Mouse (Mus musculus) midbrain, postnatal 0 days (tissue): Measurements from ENCODE around the gene Magi2. TPM values are rescaled to one million over a fixed set of nuclear protein-coding genes. Genes with fewer than 3 reads are reported as not detected.
A peak's percentile ranks its signal among the peaks of the same experiment; 100 is the strongest.

Experiments
- ATAC-seq: fragments of 200-750 bp; cut with Nextera tagmentation; 2 replicates; pipeline ENCODE4 v1.8.0; 2017; ENCODE audit warnings: moderate number of reproducible peaks, mild to moderate bottlenecking, moderate TSS enrichment, moderate library complexity; ENCODE audit not compliant: low FRiP score
- DNase-seq: peaks from one replicate; pipeline ENCODE4 v3.0.0-alpha.2; 2015; ENCODE audit warnings: low spot score
- H3K27ac ChIP-seq: fragments of 300-500 bp; sonication (generic); 2 replicates; pipeline ENCODE4 v1.5.1; 2014; ENCODE audit warnings: low read depth, mild to moderate bottlenecking, low read length, mixed read lengths
- H3K27me3 ChIP-seq: fragments of 300-500 bp; sonication (generic); 2 replicates; pipeline ENCODE4 v1.6.1; 2014; ENCODE audit warnings: low read length, control low read depth, mixed read lengths; ENCODE audit not compliant: insufficient read depth
- H3K36me3 ChIP-seq: fragments of 300-500 bp; sonication (generic); 2 replicates; pipeline ENCODE4 v1.6.1; 2014; ENCODE audit warnings: low read length, control low read depth, mixed read lengths; ENCODE audit not compliant: insufficient read depth
- H3K4me1 ChIP-seq: fragments of 300-500 bp; sonication (generic); 2 replicates; pipeline ENCODE4 v1.6.1; 2014; ENCODE audit warnings: mild to moderate bottlenecking, control low read depth, antibody characterized with exemption, low read length, mixed read lengths; ENCODE audit not compliant: insufficient read depth
- H3K4me2 ChIP-seq: fragments of 300-500 bp; sonication (generic); 2 replicates; pipeline ENCODE4 v1.6.1; 2014; ENCODE audit warnings: low read depth, mild to moderate bottlenecking, low read length, mixed read lengths; ENCODE audit not compliant: poor library complexity, severe bottlenecking
- H3K4me3 ChIP-seq: fragments of 300-500 bp; sonication (generic); 2 replicates; pipeline ENCODE4 v1.5.1; 2014; ENCODE audit warnings: low read depth, mild to moderate bottlenecking, low read length, moderate library complexity
- H3K9ac ChIP-seq: fragments of 300-500 bp; sonication (generic); replicated peaks from 2 replicates; pipeline ENCODE4 v1.6.1; 2014; ENCODE audit warnings: mild to moderate bottlenecking, low read length, moderate library complexity, mixed read lengths; ENCODE audit not compliant: poor library complexity, severe bottlenecking
- H3K9me3 ChIP-seq: fragments of 300-500 bp; sonication (generic); 2 replicates; pipeline ENCODE4 v1.6.1; 2016; ENCODE audit warnings: low read length, control low read depth
- CTCF ChIP-seq: IDR thresholded peaks from 2 replicates; pipeline ENCODE4 v1.5.1; 2016; ENCODE audit warnings: antibody characterized with exemption, mild to moderate bottlenecking
- WGBS: fragments of 180-500 bp; shearing (Covaris S2); extraction: QIAGEN DNeasy Blood & Tissue Kit; methylation state at CpG from one replicate; pipeline ENCODE4 v1.1.7; 2014; 5-methylcytosine and 5-hydroxymethylcytosine counted together
- polyA plus RNA-seq: library from polyadenylated mRNA; unstranded; fragments of >200 nt; fragmentation: Nextera tagmentation; extraction: Ambion mirVana; gene quantifications from 2 replicates; pipeline ENCODE4 v1.2.1, GENCODE M21; 2015
- total RNA-seq: library from RNA; depleted of rRNA; stranded (reverse); fragments of >200 nt; gene quantifications from 2 replicates; pipeline ENCODE4 v1.2.3, GENCODE M21; 2014

Magi2 gene
- total and polyA plus RNA-seq, 2 experiments from 2014 or later: 20.0 to 59.3 TPM

DNA sequence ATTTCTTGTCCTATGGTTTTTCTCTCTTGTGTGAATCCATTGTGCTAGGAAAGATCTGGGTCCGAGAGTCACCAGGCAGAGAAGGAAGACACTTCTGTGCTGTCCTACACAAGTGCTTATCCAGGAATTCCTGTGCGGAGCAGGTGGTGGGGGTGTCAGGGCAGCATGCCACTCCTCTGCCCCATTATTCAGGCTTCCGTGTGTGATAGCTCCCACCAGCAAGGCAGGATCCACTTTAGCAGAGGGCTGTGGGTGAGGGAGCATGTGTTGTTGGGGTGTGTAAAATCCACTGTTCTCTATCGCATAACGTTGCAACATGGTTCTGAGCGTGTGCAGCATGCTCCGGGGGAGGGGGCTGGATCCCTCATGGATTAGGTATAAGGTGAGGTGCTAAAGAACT, 682.8 kb downstream of the Magi2 start:
- H3K27ac ChIP-seq: peak overlapping the region; percentile 75
- WGBS: 30% methylated on average over 7 of the region's 7 CpGs
- H3K4me2 ChIP-seq: peak overlapping the region; percentile 63
- peak overlapping the region; percentile 58 for H3K9ac ChIP-seq
- H3K4me3 ChIP-seq: peak overlapping the region; percentile 51
- H3K4me1 ChIP-seq: 0 out of 2 replicates have a peak, but pooled peaks cover 5% of the 10 kb centered on the region
- no peak for TF ChIP-seq CTCF
- no peaks in the 10 kb centered on the region for H3K27me3 ChIP-seq
- peak; percentile 14 for DNase-seq
- peak; percentile 45; the same call in 1 of the 2 replicates for ATAC-seq
- no peaks in the 10 kb centered on the region for H3K36me3 ChIP-seq
- no peaks in the 10 kb centered on the region for H3K9me3 ChIP-seq

DNA sequence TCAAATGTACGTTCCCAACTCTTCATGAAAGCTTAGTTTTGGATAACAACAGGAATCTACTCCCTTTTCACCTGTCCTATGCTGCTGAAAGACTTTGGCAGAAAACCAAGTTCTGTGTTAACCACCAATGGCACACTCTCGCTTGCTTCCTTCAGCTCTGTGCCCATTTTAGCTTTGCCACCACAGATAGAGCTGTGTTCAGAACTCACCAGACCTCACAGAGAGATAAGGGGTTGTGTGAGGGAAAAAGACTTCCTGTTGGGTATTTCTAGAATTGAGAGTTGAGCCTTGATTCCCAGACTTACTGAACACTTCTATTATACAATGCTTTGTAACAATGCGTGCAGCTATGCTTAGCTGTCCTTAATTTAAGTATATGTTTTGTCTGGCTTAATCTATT, 705.3 kb downstream of the Magi2 start:
- Histone ChIP-seq H3K4me2 (no peak overlapping the region), H3K36me3 (no peaks in the 10 kb centered on the region), H3K9me3 (no peaks in the 10 kb centered on the region), H3K27me3 (no peaks in the 10 kb centered on the region), H3K4me1 (no peaks in the 10 kb centered on the region), H3K27ac (no peak overlapping the region), H3K4me3 (no peak overlapping the region), H3K9ac (no peak overlapping the region)
- no peak for DNase-seq
- WGBS: 85% methylated on average over 3 of the region's 3 CpGs
- TF ChIP-seq CTCF: no peak
- ATAC-seq: no peak

DNA sequence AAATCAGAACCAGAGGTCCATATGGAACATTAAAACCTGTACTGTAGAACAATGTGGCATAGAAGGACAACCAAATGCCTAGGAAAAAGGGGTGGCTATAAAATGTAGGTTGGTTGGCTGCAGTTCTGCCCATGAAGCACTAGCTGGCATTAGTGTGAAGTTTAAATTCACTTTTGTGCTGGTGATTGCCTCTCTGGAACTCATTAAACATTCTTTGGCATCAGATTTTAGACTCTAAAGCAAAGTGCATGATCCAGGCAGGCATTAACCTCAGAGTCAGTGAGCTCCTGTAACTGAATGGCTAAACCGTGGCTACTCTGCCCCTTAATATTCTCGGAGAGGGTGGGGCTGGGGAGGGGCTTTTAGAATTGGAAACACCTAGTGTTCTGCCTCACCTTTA, 706.4 kb downstream of the Magi2 start:
- TF ChIP-seq CTCF: peak; percentile 55
- ATAC-seq (no peak), DNase-seq (peak; percentile 40)
- Histone ChIP-seq H3K36me3 (no peaks in the 10 kb centered on the region), H3K9me3 (no peaks in the 10 kb centered on the region), H3K4me1 (no peaks in the 10 kb centered on the region), H3K4me2 (no peak overlapping the region), H3K4me3 (no peak overlapping the region), H3K27ac (no peak overlapping the region), H3K9ac (no peak overlapping the region), H3K27me3 (no peaks in the 10 kb centered on the region)
- WGBS: 65% methylated on average over 2 of the region's 2 CpGs

DNA sequence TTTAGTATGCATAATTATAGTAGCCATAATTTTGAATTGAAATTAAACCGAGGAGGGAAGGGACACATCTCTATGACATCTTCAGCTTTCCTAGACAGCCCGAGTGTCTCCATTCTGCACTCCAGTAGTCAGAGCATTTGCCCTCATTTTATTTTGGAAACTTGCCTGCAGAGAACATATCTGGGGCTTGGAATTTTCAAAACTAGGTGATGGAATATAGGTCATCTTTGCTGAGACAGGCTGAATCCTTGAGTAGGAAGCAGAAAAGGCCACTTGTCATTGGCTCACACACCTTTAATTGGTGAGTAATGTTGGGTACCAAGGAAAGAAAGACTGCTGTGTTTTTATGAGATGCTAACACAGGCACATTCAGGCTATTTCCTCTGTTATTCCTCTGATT, 724.3 kb downstream of the Magi2 start:
- H3K4me1 ChIP-seq: no peaks in the 10 kb centered on the region
- WGBS: 78% methylated on average over 2 of the region's 2 CpGs
- no peaks in the 10 kb centered on the region for H3K27me3 ChIP-seq
- no peak overlapping the region for H3K27ac ChIP-seq
- TF ChIP-seq CTCF: no peak
- no peaks in the 10 kb centered on the region for H3K36me3 ChIP-seq
- no peaks in the 10 kb centered on the region for H3K9me3 ChIP-seq
- DNase-seq (no peak), ATAC-seq (no peak)
- no peak overlapping the region for H3K4me3 ChIP-seq
- no peak overlapping the region for H3K9ac ChIP-seq
- no peak overlapping the region for H3K4me2 ChIP-seq

DNA sequence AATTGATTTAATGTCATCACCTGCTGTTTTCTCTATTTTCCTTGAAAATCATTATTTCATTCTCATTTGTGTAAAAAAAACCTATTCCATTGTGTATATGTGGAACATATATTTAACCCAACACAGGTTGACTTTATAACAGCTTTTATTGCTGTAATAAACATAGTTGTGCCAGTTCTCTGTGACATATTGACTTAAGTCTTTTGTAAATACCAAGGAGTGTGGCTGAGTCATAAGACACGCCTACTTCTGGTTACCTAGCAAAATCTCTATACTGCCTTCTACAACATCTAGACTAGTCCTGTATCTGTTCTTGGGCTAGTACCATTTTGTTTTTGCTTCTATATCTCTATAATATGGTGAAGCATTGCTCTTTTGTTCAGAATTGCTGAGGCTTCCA, 737.3 kb downstream of the Magi2 start:
- H3K36me3 ChIP-seq: no peaks in the 10 kb centered on the region
- 88% methylated on average over 1 of the region's 1 CpGs for WGBS
- no peak overlapping the region for H3K4me3 ChIP-seq
- H3K4me2 ChIP-seq: no peak overlapping the region
- no peak for TF ChIP-seq CTCF
- no peak overlapping the region for H3K9ac ChIP-seq
- H3K4me1 ChIP-seq: no peaks in the 10 kb centered on the region
- H3K27ac ChIP-seq: no peak overlapping the region
- H3K27me3 ChIP-seq: no peaks in the 10 kb centered on the region
- DNase-seq (no peak), ATAC-seq (no peak)
- H3K9me3 ChIP-seq: no peaks in the 10 kb centered on the region

DNA sequence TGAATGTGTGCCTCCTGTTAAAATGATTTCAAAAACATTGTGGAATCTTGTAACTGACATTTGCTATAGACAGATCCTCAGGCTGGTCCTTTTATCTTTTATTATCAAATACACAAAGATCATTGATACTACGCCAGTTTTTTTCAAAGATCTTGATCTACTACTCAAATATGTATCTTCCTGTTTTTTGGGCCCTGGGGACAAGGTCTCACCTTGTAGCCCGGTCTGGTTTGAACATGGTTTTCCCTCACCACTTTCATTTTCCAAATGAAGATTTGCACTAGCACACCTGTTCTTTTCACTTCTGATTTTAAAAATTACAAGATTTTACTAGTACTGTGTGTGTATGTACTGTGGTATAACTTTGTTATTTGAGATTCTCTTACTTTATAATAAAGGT, 745.9 kb downstream of the Magi2 start:
- no peaks in the 10 kb centered on the region for H3K9me3 ChIP-seq
- ATAC-seq: no peak
- H3K4me2 ChIP-seq: no peak overlapping the region
- 82% methylated on average over 2 of the region's 2 CpGs for WGBS
- no peaks in the 10 kb centered on the region for H3K27me3 ChIP-seq
- no peaks in the 10 kb centered on the region for H3K4me1 ChIP-seq
- no peaks in the 10 kb centered on the region for H3K36me3 ChIP-seq
- no peak overlapping the region for H3K9ac ChIP-seq
- no peak overlapping the region for H3K27ac ChIP-seq
- no peak overlapping the region for H3K4me3 ChIP-seq
- TF ChIP-seq CTCF: no peak
- DNase-seq: no peak
